ENCODE assay signal across 8 mouse cellular contexts in genomic region chr2:180791674-180792073, GRCm38 (mm10). TPM values are rescaled to one million over a fixed set of nuclear protein-coding genes. Genes with fewer than 3 reads are reported as not detected.
DNase-seq lines count a peak whose midpoint lies in the region; TF ChIP-seq lines count a peak whose summit lies in the region.

No protein-coding gene starts in this region.

- no peak overlapping the region for H3K4me3 ChIP-seq in gastrocnemius, adult 2 months

- intact Hi-C loops in gastrocnemius, adult 2 months (cut with DNase I): no loop called here
- intact Hi-C loops in gastrocnemius, postnatal 36 days (cut with DNase I): no loop called here

- DNase-seq in gastrocnemius, adult 2 months: no peak
- no peak for DNase-seq in gastrocnemius, postnatal 36 days
- DNase-seq in 3T3-L1 (ENCODE audit: low read depth, low spot score): peak; percentile 68
- peak; percentile 23 for DNase-seq in T-cell, adult 2 months (ENCODE audit: low spot score)
- DNase-seq in embryo, embryonic 10 days (ENCODE audit: low spot score): peak; percentile 74
- peak; percentile 69 to 70 for DNase-seq in kidney, postnatal 4 days
- DNase-seq in lung, postnatal 10 days: peak; percentile 41
- peak; percentile 71 for DNase-seq in testis, postnatal 10 days (ENCODE audit: low spot score)

- H3K27ac ChIP-seq in gastrocnemius, adult 2 months: no peak overlapping the region

- TF ChIP-seq CTCF in gastrocnemius, adult 2 months (IDR thresholded peaks at IDR 0.05): peak; percentile 83

RNA-seq across cellular contexts. Expression of gene Bhlhe23, which starts 15.0 kb away (rescaled TPM):
- not detected for total RNA-seq in gastrocnemius, adult 2 months (2021)
- total RNA-seq in gastrocnemius, postnatal 36 days (2021): not detected

Comparison
In these comparisons a context has a peak if more than half of its experiments do, and no peak if none do; other contexts are left out.
1. DNase-seq: peak in 3T3-L1 (single experiment), T-cell, adult 2 months (single experiment), embryo, embryonic 10 days (single experiment), kidney, postnatal 4 days (2 of 2), lung, postnatal 10 days (single experiment) and testis, postnatal 10 days (single experiment); none in gastrocnemius, adult 2 months (single experiment) and gastrocnemius, postnatal 36 days (0 of 2).